Mouse (Mus musculus): ENCODE measurements at regions not wholly inside any gene's neighbourhood (a gene's known extent, or its start where the extent isn't known, plus 50 kb on each side); places are given as distances from the start of the nearest gene placed in this dataset.

- no peak for ATAC-seq (replicated peaks; ENCODE audit: insufficient number of reproducible peaks, insufficient read depth, low FRiP score, low read depth)
- no peak overlapping the region for H3K4me3 ChIP-seq
- no peak overlapping the region for H3K27ac ChIP-seq
- no peak overlapping the region for H3K4me2 ChIP-seq
- H3K27me3 ChIP-seq = no peaks in the 10 kb centered on the region
- H3K9ac ChIP-seq = no peak overlapping the region
- H3K36me3 ChIP-seq = no peaks in the 10 kb centered on the region
- H3K9me3 ChIP-seq (replicated peaks) = no peaks in the 10 kb centered on the region
- WGBS = 73% methylated on average over 18 of the region's 18 CpGs
- H3K4me1 ChIP-seq (replicated peaks) = no peaks in the 10 kb centered on the region
These were observed 232.3 kb downstream of the Rnd3 start for GRCm38 (mm10) chr2:50916323-50917221.

DNA sequence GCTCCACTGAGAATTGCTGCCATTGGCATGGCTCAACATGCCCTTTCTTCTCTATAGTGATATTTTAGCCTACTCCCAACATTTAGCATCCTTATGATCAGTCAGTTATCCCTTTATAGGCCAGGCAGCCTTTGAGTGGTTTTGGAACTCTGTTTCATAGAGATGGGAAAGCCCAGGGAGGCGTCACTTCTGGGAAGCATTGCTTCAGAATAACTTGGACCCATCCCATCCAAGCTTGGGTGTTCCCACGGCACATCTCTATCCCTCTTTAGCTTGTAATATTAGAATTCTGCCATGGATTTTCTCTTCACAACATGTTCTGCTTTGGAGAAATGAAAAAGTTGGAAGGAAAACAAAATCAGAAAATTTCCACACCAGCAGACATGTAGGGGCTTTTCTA is 233.8 kb downstream of the Rnd3 start:
- no peaks in the 10 kb centered on the region for H3K9me3 ChIP-seq (replicated peaks)
- no peak overlapping the region for H3K4me2 ChIP-seq
- no peak overlapping the region for H3K4me3 ChIP-seq
- no peak overlapping the region for H3K9ac ChIP-seq
- H3K27ac ChIP-seq = no peak overlapping the region
- no peaks in the 10 kb centered on the region for H3K27me3 ChIP-seq
- 88% methylated on average over 2 of the region's 2 CpGs for WGBS
- H3K36me3 ChIP-seq = no peaks in the 10 kb centered on the region
- H3K4me1 ChIP-seq (replicated peaks) = no peaks in the 10 kb centered on the region
- no peak for ATAC-seq (replicated peaks; ENCODE audit: insufficient number of reproducible peaks, insufficient read depth, low FRiP score, low read depth)

DNA sequence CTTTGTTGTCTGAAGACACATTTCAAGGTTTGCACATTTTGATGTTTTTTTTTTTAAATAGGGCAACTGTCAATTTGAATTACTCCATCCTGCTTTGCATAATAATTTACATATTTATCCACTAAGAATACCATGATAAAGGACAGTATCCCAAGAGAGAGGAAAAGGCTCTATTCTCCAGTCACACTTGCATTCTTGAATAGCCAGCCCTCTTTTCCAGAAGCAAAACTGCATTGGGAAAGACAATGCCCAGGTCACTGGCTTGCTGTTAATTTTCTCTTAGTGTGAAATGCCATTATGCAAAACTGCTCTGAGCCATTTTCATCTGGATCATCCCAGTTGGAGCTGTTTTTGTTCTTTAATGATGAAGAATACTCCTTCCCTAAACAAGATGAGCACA is 234.7 kb downstream of the Rnd3 start:
- no peaks in the 10 kb centered on the region for H3K27me3 ChIP-seq
- H3K4me3 ChIP-seq = no peak overlapping the region
- H3K9ac ChIP-seq = no peak overlapping the region
- H3K4me2 ChIP-seq = no peak overlapping the region
- H3K9me3 ChIP-seq (replicated peaks) = no peaks in the 10 kb centered on the region
- H3K27ac ChIP-seq = no peak overlapping the region
- ATAC-seq (replicated peaks; ENCODE audit: insufficient number of reproducible peaks, insufficient read depth, low FRiP score, low read depth) = no peak
- H3K36me3 ChIP-seq = no peaks in the 10 kb centered on the region
- no peaks in the 10 kb centered on the region for H3K4me1 ChIP-seq (replicated peaks)

DNA sequence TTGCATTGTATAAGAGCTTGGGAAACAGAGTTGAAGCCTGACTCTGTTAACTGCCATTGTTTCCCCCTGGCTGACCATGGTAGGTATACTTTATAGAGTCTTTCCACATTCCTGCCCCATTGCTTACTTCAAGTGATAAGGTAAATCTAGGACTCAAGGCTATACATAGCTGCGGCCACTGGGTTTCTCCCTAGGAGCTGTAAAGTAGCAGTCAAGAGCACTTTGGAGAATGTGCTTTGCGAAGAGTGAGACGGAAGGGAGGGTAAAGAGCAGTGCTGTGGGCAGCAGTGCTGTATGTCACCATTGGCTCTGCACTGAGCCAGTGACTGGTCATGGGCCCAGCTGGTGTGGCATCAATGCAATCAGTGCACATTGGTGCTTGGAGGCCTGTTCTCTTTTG is 240.1 kb downstream of the Rnd3 start:
- H3K4me1 ChIP-seq (replicated peaks) = peaks cover 3% of the 10 kb centered on the region; the same call in 1 of the 2 replicates
- no peaks in the 10 kb centered on the region for H3K27me3 ChIP-seq
- H3K9me3 ChIP-seq (replicated peaks) = no peaks in the 10 kb centered on the region
- no peak overlapping the region for H3K4me3 ChIP-seq
- H3K27ac ChIP-seq = no peak overlapping the region
- no peak overlapping the region for H3K9ac ChIP-seq
- H3K4me2 ChIP-seq = no peak overlapping the region
- WGBS = 39% methylated on average over 3 of the region's 3 CpGs
- H3K36me3 ChIP-seq = no peaks in the 10 kb centered on the region
- ATAC-seq (replicated peaks; ENCODE audit: insufficient number of reproducible peaks, insufficient read depth, low FRiP score, low read depth) = no peak

GRCm38 (mm10) chr2:50902701-50903100 is 246.2 kb downstream of the Rnd3 start:
- Histone ChIP-seq H3K9me3 (replicated peaks) (no peaks in the 10 kb centered on the region), H3K27me3 (no peaks in the 10 kb centered on the region), H3K4me3 (no peak overlapping the region), H3K4me2 (no peak overlapping the region), H3K4me1 (replicated peaks) (no peaks in the 10 kb centered on the region; the same call in 1 of the 2 replicates), H3K9ac (no peak overlapping the region), H3K27ac (no peak overlapping the region), H3K36me3 (no peaks in the 10 kb centered on the region)
- WGBS = 70% methylated on average over 8 of the region's 8 CpGs
- no peak for ATAC-seq (replicated peaks; ENCODE audit: insufficient number of reproducible peaks, insufficient read depth, low FRiP score, low read depth)

GRCm38 (mm10) chr2:50902220-50902619 is 246.7 kb downstream of the Rnd3 start:
- WGBS = 62% methylated on average over 9 of the region's 9 CpGs
- H3K4me3 ChIP-seq = no peak overlapping the region
- no peak for ATAC-seq (replicated peaks; ENCODE audit: insufficient number of reproducible peaks, insufficient read depth, low FRiP score, low read depth)
- no peak overlapping the region for H3K9ac ChIP-seq
- H3K4me2 ChIP-seq = no peak overlapping the region
- no peak overlapping the region for H3K27ac ChIP-seq
- H3K27me3 ChIP-seq = no peaks in the 10 kb centered on the region
- no peaks in the 10 kb centered on the region for H3K9me3 ChIP-seq (replicated peaks)
- H3K36me3 ChIP-seq = no peaks in the 10 kb centered on the region
- no peaks in the 10 kb centered on the region; the same call in 1 of the 2 replicates for H3K4me1 ChIP-seq (replicated peaks)

GRCm38 (mm10) chr2:50888992-50889391 is 259.9 kb downstream of the Rnd3 start:
- Histone ChIP-seq H3K36me3 (no peaks in the 10 kb centered on the region), H3K4me3 (no peak overlapping the region), H3K27me3 (no peaks in the 10 kb centered on the region), H3K4me1 (replicated peaks) (peaks cover 4% of the 10 kb centered on the region; the same call in 1 of the 2 replicates), H3K27ac (no peak overlapping the region), H3K4me2 (no peak overlapping the region), H3K9ac (no peak overlapping the region), H3K9me3 (replicated peaks) (no peaks in the 10 kb centered on the region)
- WGBS = 73% methylated on average over 5 of the region's 5 CpGs
- no peak for ATAC-seq (replicated peaks; ENCODE audit: insufficient number of reproducible peaks, insufficient read depth, low FRiP score, low read depth)

GRCm38 (mm10) chr2:50887954-50888353 is 261.0 kb downstream of the Rnd3 start:
- Histone ChIP-seq H3K4me1 (replicated peaks) (peaks cover 4% of the 10 kb centered on the region; the same call in 1 of the 2 replicates), H3K36me3 (no peaks in the 10 kb centered on the region), H3K9me3 (replicated peaks) (no peaks in the 10 kb centered on the region), H3K4me3 (no peak overlapping the region), H3K27me3 (no peaks in the 10 kb centered on the region), H3K4me2 (no peak overlapping the region), H3K27ac (no peak overlapping the region), H3K9ac (no peak overlapping the region)
- no peak for ATAC-seq (replicated peaks; ENCODE audit: insufficient number of reproducible peaks, insufficient read depth, low FRiP score, low read depth)
- WGBS = 78% methylated on average over 4 of the region's 4 CpGs

DNA sequence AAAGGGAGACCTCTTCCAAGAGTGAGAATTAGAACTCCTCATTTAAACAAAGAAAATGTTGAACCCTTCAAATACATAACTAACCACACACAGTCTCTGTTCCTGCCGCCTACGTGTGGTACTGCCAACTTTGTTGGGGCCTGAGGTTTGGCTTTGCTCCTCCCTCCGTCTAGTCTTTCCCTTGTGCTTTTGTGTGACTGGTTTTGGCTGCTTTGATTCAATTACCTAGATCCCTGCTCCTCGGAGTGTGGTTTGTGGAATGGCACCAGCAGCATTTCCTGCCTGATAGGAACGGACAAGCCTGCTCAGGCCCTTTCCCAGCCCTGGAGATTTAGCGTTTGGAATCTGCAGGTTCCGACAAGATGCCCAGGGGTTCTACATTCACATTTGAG is 263.0 kb downstream of the Rnd3 start:
- Histone ChIP-seq H3K27me3 (no peaks in the 10 kb centered on the region), H3K9ac (no peak overlapping the region), H3K4me1 (replicated peaks) (peaks cover 4% of the 10 kb centered on the region), H3K4me3 (no peak overlapping the region), H3K27ac (no peak overlapping the region), H3K9me3 (replicated peaks) (no peaks in the 10 kb centered on the region), H3K36me3 (no peaks in the 10 kb centered on the region), H3K4me2 (no peak overlapping the region)
- WGBS = 33% methylated on average over 7 of the region's 7 CpGs
- no peak for ATAC-seq (replicated peaks; ENCODE audit: insufficient number of reproducible peaks, insufficient read depth, low FRiP score, low read depth)

GRCm38 (mm10) chr2:50885280-50885923 is 263.5 kb downstream of the Rnd3 start:
- H3K36me3 ChIP-seq = no peaks in the 10 kb centered on the region
- WGBS = 66% methylated on average over 4 of the region's 4 CpGs
- H3K9ac ChIP-seq = no peak overlapping the region
- no peaks in the 10 kb centered on the region for H3K27me3 ChIP-seq
- no peak for ATAC-seq (replicated peaks; ENCODE audit: insufficient number of reproducible peaks, insufficient read depth, low FRiP score, low read depth)
- no peak overlapping the region for H3K4me2 ChIP-seq
- peaks cover 4% of the 10 kb centered on the region for H3K4me1 ChIP-seq (replicated peaks)
- H3K4me3 ChIP-seq = no peak overlapping the region
- no peaks in the 10 kb centered on the region for H3K9me3 ChIP-seq (replicated peaks)
- H3K27ac ChIP-seq = no peak overlapping the region

DNA sequence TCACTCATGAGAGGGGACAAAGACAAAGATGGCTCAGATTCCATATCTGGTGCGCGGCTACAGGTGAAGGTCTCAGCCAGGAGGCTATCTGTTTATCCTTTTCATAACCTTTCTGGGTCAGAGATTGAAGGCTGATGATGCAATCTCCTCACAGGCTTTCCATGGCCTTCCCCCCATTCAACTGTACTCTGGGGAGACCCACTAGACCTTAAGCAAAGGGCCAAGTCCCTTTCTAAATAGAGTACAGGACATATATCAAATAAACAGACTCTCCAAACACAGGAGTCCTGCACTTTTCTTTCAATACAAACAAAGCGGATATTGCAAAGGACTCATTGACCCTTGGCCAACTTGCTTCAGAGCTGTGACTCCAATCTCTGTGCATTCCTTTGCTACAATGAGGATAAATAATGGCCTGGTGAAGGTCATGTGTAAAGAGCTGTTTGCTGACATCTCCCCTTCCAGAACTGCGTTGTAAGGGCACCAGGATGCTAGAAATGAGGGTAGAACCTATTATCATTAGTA is 267.3 kb downstream of the Rnd3 start:
- Histone ChIP-seq H3K27ac (no peak overlapping the region), H3K27me3 (no peaks in the 10 kb centered on the region), H3K36me3 (no peaks in the 10 kb centered on the region), H3K9me3 (replicated peaks) (no peaks in the 10 kb centered on the region), H3K4me3 (no peak overlapping the region), H3K9ac (no peak overlapping the region), H3K4me1 (replicated peaks) (peaks cover 4% of the 10 kb centered on the region), H3K4me2 (no peak overlapping the region)
- WGBS = 85% methylated on average over 4 of the region's 4 CpGs
- no peak for ATAC-seq (replicated peaks; ENCODE audit: insufficient number of reproducible peaks, insufficient read depth, low FRiP score, low read depth)

All from heart, embryonic 15.5 days (tissue).